Mouse (Mus musculus) spleen, adult 2 months (tissue): Measurements from ENCODE around the gene Galns. TPM values are rescaled to one million over a fixed set of nuclear protein-coding genes. Genes with fewer than 3 reads are reported as not detected.

Experiments used
- DNase-seq, 2 experiments: peaks; one replicate each; pipeline versions ENCODE4 v3.0.0 to v3.0.0-alpha.2; 2012 to 2021; ENCODE audit warnings: low spot score in 2 of 2, low read depth in 1 of 2
- H3K27ac ChIP-seq: fragments of 200-500 bp; 2 replicates; pipeline ENCODE4 v1.5.1; 2012; ENCODE audit warnings: low read length, inconsistent platforms; ENCODE audit not compliant: insufficient read depth
- H3K27me3 ChIP-seq: fragments of 200-500 bp; 2 replicates; pipeline ENCODE4 v1.6.1; 2012; ENCODE audit warnings: mild to moderate bottlenecking, moderate library complexity, low read length, inconsistent platforms; ENCODE audit not compliant: control insufficient read depth, insufficient read depth
- H3K36me3 ChIP-seq: fragments of 200-500 bp; 2 replicates; pipeline ENCODE4 v1.6.1; 2012; ENCODE audit warnings: mild to moderate bottlenecking, low read length, inconsistent platforms; ENCODE audit not compliant: control insufficient read depth, insufficient read depth
- H3K4me1 ChIP-seq: fragments of 200-500 bp; 2 replicates; pipeline ENCODE4 v1.6.1; 2011; ENCODE audit warnings: inconsistent platforms; ENCODE audit not compliant: control insufficient read depth, insufficient read depth, insufficient read length
- H3K4me3 ChIP-seq: fragments of 200-500 bp; 2 replicates; pipeline ENCODE4 v1.5.1; 2011; ENCODE audit warnings: mild to moderate bottlenecking, inconsistent platforms; ENCODE audit not compliant: insufficient read depth, insufficient read length; ENCODE audit errors: extremely low read depth
- CTCF ChIP-seq: fragments of 200-500 bp; IDR thresholded peaks from 2 replicates; pipeline ENCODE4 v1.5.1; 2011; ENCODE audit warnings: mild to moderate bottlenecking, inconsistent platforms; ENCODE audit not compliant: insufficient read depth, insufficient read length, insufficient replicate concordance; ENCODE audit errors: extremely low read depth
- POLR2A ChIP-seq: fragments of 200-500 bp; IDR thresholded peaks from 2 replicates; pipeline ENCODE4 v1.6.1; 2011; ENCODE audit warnings: low read depth, low read length, inconsistent platforms
- WGBS: fragments of 180-500 bp; shearing (Covaris S2); methylation state at CpG from one replicate; pipeline ENCODE4 v1.1.7; 2018; 5-methylcytosine and 5-hydroxymethylcytosine counted together
- polyA plus RNA-seq: library from polyadenylated mRNA; depleted of rRNA; stranded (reverse); fragments of >200 nt; gene quantifications from 2 replicates; pipeline ENCODE4 v1.2.3, GENCODE M21; 2012

The Galns gene
- polyA plus RNA-seq, 1 experiment: 13.1 TPM

DNA sequence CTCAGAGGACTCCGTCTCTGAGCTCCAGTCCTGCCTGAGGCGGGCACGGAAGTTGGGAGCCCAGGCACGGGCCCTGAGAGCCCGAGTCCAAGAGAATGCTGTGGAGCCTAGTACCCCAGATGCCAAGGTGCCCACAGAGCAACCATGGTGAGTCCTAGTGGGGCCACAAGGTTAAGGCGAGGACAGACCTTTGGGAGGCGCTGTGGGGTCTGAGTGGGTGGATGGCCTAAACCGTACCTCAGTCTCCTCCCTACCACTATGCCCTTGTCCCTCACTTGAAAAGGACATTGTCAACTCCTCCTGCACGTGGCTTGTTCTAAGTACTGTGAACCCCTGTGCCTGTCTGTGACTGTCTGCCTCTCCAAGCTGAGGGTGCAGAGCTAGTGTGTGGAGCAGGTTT is 41.9 kb downstream of the Galns start:
- no peaks in the 10 kb centered on the region for H3K27me3 ChIP-seq
- peaks cover 15% of the 10 kb centered on the region; the same call in 1 of the 2 replicates for H3K4me1 ChIP-seq
- H3K36me3 ChIP-seq: peaks cover 25% of the 10 kb centered on the region
- no peak overlapping the region for H3K4me3 ChIP-seq
- H3K27ac ChIP-seq: no peak overlapping the region
- 80% methylated on average over 9 of the region's 9 CpGs for WGBS
- no peak for TF ChIP-seq CTCF
- TF ChIP-seq POLR2A: no peak
- DNase-seq: no peak

DNA sequence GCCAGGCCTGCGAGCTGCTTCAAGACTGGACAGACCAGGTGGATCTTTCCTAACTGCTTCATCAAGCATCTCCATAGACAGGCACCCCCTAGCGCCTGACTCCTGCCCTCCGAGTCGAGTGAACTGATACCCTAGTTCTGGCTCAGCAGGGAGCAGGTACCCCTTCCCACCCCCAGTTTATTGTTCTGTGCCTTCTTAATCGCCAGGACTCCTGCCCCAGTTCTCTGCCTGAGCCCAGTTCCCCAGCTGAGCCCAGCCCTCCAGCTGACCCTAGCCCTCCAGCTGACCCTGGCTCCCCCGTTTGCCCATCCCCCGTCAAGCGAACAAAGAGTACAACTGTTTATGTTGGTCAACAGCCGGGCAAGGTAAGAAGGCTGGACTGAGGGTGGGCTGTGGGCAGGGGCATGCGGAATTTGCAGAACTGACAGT is 42.4 kb downstream of the Galns start:
- TF ChIP-seq CTCF (no peak; the same call in 1 of the 2 replicates), POLR2A (no peak)
- H3K4me1 ChIP-seq: peaks cover 15% of the 10 kb centered on the region; the same call in 1 of the 2 replicates
- WGBS: 42% methylated on average over 10 of the region's 10 CpGs
- peak overlapping the region; percentile 33; the same call in 1 of the 2 replicates for H3K4me3 ChIP-seq
- no peak for DNase-seq
- peaks cover 25% of the 10 kb centered on the region for H3K36me3 ChIP-seq
- no peak overlapping the region for H3K27ac ChIP-seq
- no peaks in the 10 kb centered on the region for H3K27me3 ChIP-seq

DNA sequence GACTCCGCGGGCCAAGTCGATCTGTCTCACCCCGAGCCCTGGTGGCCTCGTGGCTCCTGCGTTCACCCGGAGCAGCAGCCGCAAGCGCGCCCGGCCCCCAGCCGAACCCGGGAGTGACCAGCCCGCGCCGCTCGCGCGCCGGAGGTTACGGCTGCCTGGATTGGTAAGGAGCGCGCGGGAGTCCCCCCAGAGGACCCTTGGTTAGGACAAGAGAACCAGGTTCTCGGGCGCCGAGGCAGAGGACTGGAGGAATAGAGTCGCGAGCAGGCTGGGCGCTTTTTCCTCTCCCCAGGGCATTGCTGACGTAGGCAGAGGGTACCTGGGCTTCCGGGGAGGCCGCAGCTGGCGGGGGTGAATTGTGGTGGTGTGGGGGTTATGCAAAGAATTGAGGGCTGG is 43.2 kb downstream of the Galns start:
- DNase-seq: peak; percentile 87
- Histone ChIP-seq H3K4me1 (peaks cover 15% of the 10 kb centered on the region; the same call in 1 of the 2 replicates), H3K27ac (peak overlapping the region; percentile 98), H3K4me3 (peak overlapping the region; percentile 78), H3K36me3 (peaks cover 25% of the 10 kb centered on the region), H3K27me3 (no peaks in the 10 kb centered on the region)
- TF ChIP-seq CTCF (no peak), POLR2A (no peak)
- WGBS: under 1% methylated on average over 34 of the region's 34 CpGs

DNA sequence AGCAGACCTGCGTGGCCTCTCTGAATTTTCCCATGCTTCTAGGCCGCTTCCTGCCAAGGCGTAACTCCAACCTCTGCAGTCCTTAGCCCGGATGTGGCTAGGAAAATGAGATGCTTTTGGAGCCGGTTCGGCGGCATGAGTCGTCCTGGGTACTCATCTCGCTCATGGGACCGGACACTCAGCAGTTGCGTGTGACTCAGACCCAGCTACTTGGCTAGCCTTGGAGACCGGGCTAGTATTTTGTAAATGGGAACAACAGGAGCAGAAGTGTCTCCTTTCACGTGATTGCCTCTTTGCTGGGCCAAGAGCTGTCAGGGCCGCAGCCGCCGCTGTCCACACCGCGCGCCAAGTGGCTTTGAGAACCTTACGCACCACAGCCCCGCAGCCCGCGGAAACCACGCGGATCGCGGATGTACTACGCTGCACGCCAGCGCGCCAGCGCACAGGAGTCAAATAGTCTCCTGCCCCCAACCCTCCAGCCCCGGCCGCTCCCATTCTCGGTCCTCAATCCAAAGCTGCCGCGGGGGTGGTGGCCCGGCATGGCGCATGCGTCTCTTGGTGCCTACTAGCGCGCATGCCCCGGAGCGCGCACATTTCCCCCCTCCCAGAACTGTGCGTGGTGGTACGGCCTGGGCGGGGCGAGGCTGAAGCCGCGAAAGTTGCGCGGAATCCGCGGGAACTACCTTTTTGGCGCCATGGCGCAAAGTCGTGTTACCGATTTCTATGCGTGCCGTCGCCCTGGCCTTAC is 43.7 kb downstream of the Galns start, which contains the start of gene Cdt1:
Gene Cdt1 (plus strand): TSS at position 655 of the 748 bp plus-strand sequence.
- no peaks in the 10 kb centered on the region for H3K27me3 ChIP-seq
- peak within 1 kb of the TSS; percentile 78 for H3K4me3 ChIP-seq
- H3K36me3 ChIP-seq: peaks cover 24% of the 10 kb centered on the region
- DNase-seq: peak; percentile 87 to 94
- peaks cover 15% of the 10 kb centered on the region; the same call in 1 of the 2 replicates for H3K4me1 ChIP-seq
- TF ChIP-seq POLR2A (peak; percentile 4; the same call in 1 of the 2 replicates), CTCF (no peak)
- under 1% methylated on average over 62 of the region's 62 CpGs for WGBS
- peak within 1 kb of the TSS; percentile 98 for H3K27ac ChIP-seq

GRCm38 (mm10) chr8:122566766-122567165 is 44.5 kb downstream of the Galns start:
- Histone ChIP-seq H3K27ac (peak overlapping the region; percentile 86), H3K4me3 (peak overlapping the region; percentile 78), H3K27me3 (no peaks in the 10 kb centered on the region), H3K36me3 (peaks cover 16% of the 10 kb centered on the region), H3K4me1 (peaks cover 15% of the 10 kb centered on the region; the same call in 1 of the 2 replicates)
- no peak for DNase-seq
- TF ChIP-seq CTCF: no peak
- TF ChIP-seq POLR2A: no peak
- WGBS: 41% methylated on average over 6 of the region's 6 CpGs

GRCm38 (mm10) chr8:122564363-122565352 is 46.6 kb downstream of the Galns start:
- no peak for TF ChIP-seq CTCF
- TF ChIP-seq POLR2A: no peak
- no peak for DNase-seq
- peak overlapping the region; percentile 56 for H3K27ac ChIP-seq
- no peaks in the 10 kb centered on the region for H3K27me3 ChIP-seq
- WGBS: 67% methylated on average over 25 of the region's 25 CpGs
- H3K4me1 ChIP-seq: peaks cover 17% of the 10 kb centered on the region; the same call in 1 of the 2 replicates
- H3K4me3 ChIP-seq: peak overlapping the region; percentile 31; the same call in 1 of the 2 replicates
- peaks cover 2% of the 10 kb centered on the region; the same call in 1 of the 2 replicates for H3K36me3 ChIP-seq
